Mouse (Mus musculus) testis, adult 2 months (tissue): ENCODE measurements around the gene Nrxn1. TPM values are rescaled to one million over a fixed set of nuclear protein-coding genes. Genes with fewer than 3 reads are reported as not detected.

Experiments used
- H3K27ac ChIP-seq: fragments of 200-500 bp; 2 replicates; pipeline ENCODE4 v1.5.1; 2012; ENCODE audit warnings: low read depth, low read length; ENCODE audit not compliant: control insufficient read depth, insufficient read depth
- H3K27me3 ChIP-seq: fragments of 200-500 bp; 2 replicates; pipeline ENCODE4 v1.6.1; 2012; ENCODE audit warnings: mild to moderate bottlenecking, low read length, moderate library complexity; ENCODE audit not compliant: control insufficient read depth, insufficient read depth
- H3K36me3 ChIP-seq: fragments of 200-500 bp; 2 replicates; pipeline ENCODE4 v1.6.1; 2012; ENCODE audit warnings: mild to moderate bottlenecking, low read length; ENCODE audit not compliant: control insufficient read depth, insufficient read depth
- H3K4me1 ChIP-seq: fragments of 200-500 bp; 2 replicates; pipeline ENCODE4 v1.6.1; 2012; ENCODE audit warnings: low read length; ENCODE audit not compliant: control insufficient read depth, insufficient read depth
- H3K4me3 ChIP-seq: fragments of 200-500 bp; 2 replicates; pipeline ENCODE4 v1.5.1; 2012; ENCODE audit warnings: low read depth, mild to moderate bottlenecking, low read length, moderate library complexity, mixed read lengths; ENCODE audit not compliant: control insufficient read depth
- CTCF ChIP-seq: fragments of 200-500 bp; IDR thresholded peaks from 2 replicates; pipeline ENCODE4 v1.5.1; 2012; ENCODE audit warnings: low read depth, mild to moderate bottlenecking, inconsistent platforms, low read length, moderate library complexity; ENCODE audit not compliant: control insufficient read depth, insufficient read depth, insufficient replicate concordance
- POLR2A ChIP-seq: fragments of 200-500 bp; IDR thresholded peaks from 2 replicates; pipeline ENCODE4 v1.6.1; 2012; ENCODE audit warnings: low read depth, mild to moderate bottlenecking, inconsistent platforms, low read length, moderate library complexity; ENCODE audit not compliant: control insufficient read depth
- polyA plus RNA-seq: library from polyadenylated mRNA; depleted of rRNA; stranded (reverse); fragments of >200 nt; gene quantifications from 2 replicates; pipeline ENCODE4 v1.2.3, GENCODE M21; 2012; rRNA removed

The Nrxn1 gene
- polyA plus RNA-seq: 2.2 and 3.1 TPM in 2 replicates

DNA sequence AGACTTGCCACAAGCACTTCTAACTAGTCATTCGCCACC lies at the start of gene Nrxn1:
Nrxn1 (minus strand) TSS at position 30 of the 39 bp plus-strand sequence.
- TF ChIP-seq CTCF (no peak), POLR2A (no peak)
- H3K36me3 ChIP-seq: no peaks in the 10 kb centered on the region
- H3K27ac ChIP-seq: no peak within 1 kb of the TSS
- H3K27me3 ChIP-seq: no peaks in the 10 kb centered on the region
- H3K4me1 ChIP-seq: peaks cover 2% of the 10 kb centered on the region; the same call in 1 of the 2 replicates
- no peak within 1 kb of the TSS for H3K4me3 ChIP-seq

DNA sequence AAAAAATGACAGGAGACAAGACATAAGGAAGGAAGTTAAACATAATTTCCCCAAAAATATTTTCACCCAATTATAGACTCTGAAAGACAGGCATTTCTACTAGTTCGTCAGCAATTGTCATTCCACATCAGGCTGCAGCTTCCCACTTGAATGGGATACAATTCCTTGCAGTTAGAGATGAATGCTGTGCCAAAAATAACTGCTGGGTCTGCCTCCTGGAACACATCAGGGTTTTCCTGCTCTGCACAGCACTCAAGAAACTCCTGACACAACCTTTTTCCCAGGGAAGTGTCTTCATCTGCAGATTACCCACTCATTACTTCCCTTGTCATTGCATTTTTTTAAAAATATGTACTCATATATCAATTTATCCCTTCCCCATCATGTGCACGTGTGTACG lies 44.0 kb upstream of the Nrxn1 start:
- Histone ChIP-seq H3K36me3 (no peaks in the 10 kb centered on the region), H3K27me3 (no peaks in the 10 kb centered on the region), H3K4me1 (no peaks in the 10 kb centered on the region), H3K4me3 (no peak overlapping the region), H3K27ac (no peak overlapping the region)
- TF ChIP-seq POLR2A: no peak

DNA sequence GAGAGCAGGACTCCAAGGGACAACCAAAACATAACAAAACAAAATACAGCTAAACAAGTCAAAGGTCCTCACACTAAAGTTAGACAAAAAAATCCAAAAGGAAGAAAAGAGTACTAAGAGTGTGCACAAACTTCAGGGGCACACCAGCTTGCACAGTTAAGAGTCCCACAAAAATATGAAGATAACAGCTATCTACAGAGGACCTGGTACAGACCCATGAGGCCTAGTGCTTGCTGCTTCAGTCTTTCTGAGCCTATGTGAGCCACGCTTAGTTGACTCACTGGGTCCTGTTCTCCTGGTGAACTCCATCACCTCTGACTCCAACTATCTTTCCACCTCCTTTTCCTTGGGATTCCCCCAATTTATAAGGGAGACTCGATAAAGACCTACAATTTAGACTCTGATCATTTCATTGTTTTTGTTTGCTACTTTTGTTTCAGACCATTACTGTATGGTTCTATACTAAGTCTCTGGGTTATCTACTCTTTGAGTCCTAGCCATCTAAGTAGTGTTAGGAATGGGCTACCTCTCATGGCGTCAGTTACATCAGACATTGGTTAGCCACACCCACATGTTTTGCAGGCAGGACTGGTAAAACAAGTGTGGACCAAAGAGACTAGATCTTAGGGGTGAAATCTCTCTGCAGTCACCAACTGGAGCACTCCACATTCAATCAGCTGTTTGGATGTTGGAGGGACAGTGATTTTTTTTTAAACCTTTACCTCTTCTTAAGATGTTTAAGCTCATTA lies 20.2 kb upstream of the Nrxn1 start:
- H3K4me1 ChIP-seq: no peaks in the 10 kb centered on the region
- no peak overlapping the region for H3K4me3 ChIP-seq
- no peaks in the 10 kb centered on the region for H3K27me3 ChIP-seq
- H3K27ac ChIP-seq: no peak overlapping the region
- H3K36me3 ChIP-seq: no peaks in the 10 kb centered on the region
- no peak for TF ChIP-seq POLR2A
- TF ChIP-seq CTCF: no peak

DNA sequence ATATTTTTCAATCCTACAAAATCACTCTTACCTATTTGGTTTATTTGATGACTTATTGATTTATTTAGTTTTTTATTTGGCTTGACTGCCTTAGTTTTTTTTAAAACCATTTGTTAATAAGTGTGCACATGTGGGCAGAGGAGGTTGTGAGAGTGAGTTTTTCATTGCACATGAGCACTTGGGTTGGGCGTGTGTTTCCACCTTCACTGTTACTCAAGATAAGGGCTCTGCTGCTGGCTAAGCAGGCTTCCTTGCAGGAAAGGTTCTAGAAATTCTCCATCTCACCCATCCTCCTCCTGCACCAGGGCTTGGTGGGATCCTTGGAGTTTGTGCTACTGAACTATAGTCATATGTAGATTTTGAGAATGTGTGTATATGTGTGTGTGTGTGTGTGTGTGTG lies 19.2 kb upstream of the Nrxn1 start:
- no peak overlapping the region for H3K4me3 ChIP-seq
- no peaks in the 10 kb centered on the region for H3K36me3 ChIP-seq
- no peaks in the 10 kb centered on the region for H3K27me3 ChIP-seq
- TF ChIP-seq POLR2A (no peak), CTCF (no peak)
- no peaks in the 10 kb centered on the region for H3K4me1 ChIP-seq
- H3K27ac ChIP-seq: no peak overlapping the region

DNA sequence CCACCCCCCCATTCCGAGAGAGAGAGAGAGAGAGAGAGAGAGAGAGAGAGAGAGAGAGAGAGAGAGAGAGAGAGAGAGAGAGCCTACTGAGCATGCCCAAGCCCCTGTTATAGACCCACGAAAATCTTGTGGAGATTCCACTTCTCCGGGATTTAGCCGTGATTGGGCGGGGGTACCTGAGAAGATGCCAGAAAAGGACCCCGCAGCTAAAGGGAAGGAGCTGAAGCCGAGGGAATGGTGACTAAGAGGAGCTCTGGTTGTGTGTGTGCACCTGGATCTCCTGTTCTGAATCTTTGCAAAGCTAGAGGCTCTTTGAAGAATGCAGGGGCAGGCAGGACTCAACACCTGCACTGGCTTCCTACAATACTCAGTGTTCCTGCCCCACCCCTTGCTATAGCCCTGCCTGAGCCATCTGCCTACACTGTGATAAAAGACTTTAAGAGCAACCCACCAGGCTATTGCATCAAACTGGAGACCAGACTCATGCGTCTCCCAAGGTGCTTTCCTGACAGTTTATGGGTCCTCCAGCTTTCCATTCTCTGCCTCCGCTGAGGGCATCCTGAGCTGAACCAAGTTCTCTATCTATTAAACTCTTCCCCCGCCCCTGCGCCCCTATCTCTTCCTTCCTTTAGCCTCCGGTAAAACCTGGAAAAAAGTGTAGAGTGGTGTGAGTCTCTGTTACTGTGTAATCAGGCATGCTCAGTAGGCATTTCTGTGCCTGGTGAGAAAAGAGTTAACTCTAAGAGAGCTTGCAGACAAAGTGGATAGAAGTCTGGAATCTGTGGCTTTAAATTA lies 407 bp upstream of the Nrxn1 start:
- no peak overlapping the region for H3K27ac ChIP-seq
- H3K4me1 ChIP-seq: peaks cover 2% of the 10 kb centered on the region; the same call in 1 of the 2 replicates
- no peak overlapping the region for H3K4me3 ChIP-seq
- TF ChIP-seq POLR2A (no peak), CTCF (no peak)
- no peaks in the 10 kb centered on the region for H3K36me3 ChIP-seq
- no peaks in the 10 kb centered on the region for H3K27me3 ChIP-seq

DNA sequence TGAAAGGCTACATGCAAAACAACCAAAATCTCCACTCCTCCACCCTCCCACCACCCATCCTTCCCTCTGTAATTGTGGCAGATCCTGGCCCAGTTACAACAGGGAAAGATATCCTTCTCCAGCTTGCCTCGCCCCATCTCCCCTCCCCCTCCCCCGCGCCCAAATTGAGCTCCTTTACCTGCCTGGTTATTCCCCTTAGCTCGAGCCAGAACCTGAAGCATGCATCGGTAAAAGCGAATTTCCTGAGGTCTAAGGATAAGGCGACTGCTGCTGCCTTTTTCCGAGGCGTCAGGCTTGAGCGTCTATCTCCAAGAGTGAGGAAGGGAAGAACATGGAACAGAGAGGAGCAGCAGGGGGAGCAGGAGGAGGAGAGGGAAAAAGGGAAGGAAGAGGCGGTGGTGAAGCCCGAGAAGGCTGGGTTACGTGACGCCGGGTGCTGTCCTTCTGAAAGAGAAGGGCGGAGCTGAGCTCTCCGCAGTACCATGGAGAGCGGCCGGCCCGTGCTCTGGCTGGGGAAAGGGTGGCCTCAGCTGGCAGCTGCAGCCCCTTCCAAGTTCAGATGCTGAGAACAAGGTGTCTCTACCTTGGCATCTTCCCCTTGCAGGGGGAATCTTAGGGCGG lies 340 bp downstream of the Nrxn1 start:
- Histone ChIP-seq H3K27me3 (no peaks in the 10 kb centered on the region), H3K4me3 (no peak overlapping the region), H3K36me3 (no peaks in the 10 kb centered on the region), H3K4me1 (peaks cover 2% of the 10 kb centered on the region; the same call in 1 of the 2 replicates), H3K27ac (no peak overlapping the region)
- peak; percentile 28; the same call in 1 of the 2 replicates for TF ChIP-seq CTCF
- no peak for TF ChIP-seq POLR2A

DNA sequence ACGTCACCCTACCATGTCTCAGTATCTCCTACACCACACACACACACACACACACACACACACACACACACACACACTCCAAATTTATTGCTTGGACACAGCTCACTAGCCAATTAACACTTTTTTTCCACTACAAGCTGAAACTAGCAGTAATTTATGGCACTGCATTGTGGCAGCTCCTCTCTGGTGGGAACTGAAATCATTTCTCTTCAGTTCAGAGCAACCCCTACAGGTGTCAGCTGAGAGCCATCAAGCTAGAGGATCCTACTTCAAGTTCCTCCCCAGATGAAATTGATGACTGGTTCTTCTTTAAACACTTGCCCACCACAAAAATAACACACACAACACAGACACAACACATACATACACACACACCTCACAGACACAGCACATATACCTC lies 2.2 kb downstream of the Nrxn1 start:
- H3K27me3 ChIP-seq: no peaks in the 10 kb centered on the region
- TF ChIP-seq CTCF (no peak), POLR2A (no peak)
- H3K27ac ChIP-seq: no peak overlapping the region
- no peaks in the 10 kb centered on the region for H3K36me3 ChIP-seq
- peaks cover 2% of the 10 kb centered on the region; the same call in 1 of the 2 replicates for H3K4me1 ChIP-seq
- no peak overlapping the region for H3K4me3 ChIP-seq
